Mouse (Mus musculus) midbrain, embryonic 14.5 days (tissue): ENCODE measurements at regions not wholly inside any gene's neighbourhood (a gene's known extent, or its start where the extent isn't known, plus 50 kb on each side); places are given as distances from the start of the nearest gene placed in this dataset.
"Not testable (repeated sequence)": the region's sequence is repeated elsewhere in the genome, so short reads cannot be mapped to it uniquely, and the experiment has no call there.

Experiments used
- ATAC-seq: fragments of 200-750 bp; cut with Nextera tagmentation; 2 replicates; pipeline ENCODE4 v1.8.0; 2017; ENCODE audit warnings: moderate number of reproducible peaks, moderate library complexity; ENCODE audit not compliant: low FRiP score, low TSS enrichment
- DNase-seq: peaks from one replicate; pipeline ENCODE4 v3.0.0-alpha.2; 2015
- H3K27ac ChIP-seq: fragments of 300-500 bp; sonication (generic); replicated peaks from 2 replicates; pipeline ENCODE4 v1.5.1; 2014; ENCODE audit warnings: mild to moderate bottlenecking, low read depth, low read length, moderate library complexity
- H3K27me3 ChIP-seq: fragments of 300-500 bp; sonication (generic); 2 replicates; pipeline ENCODE4 v1.6.1; 2014; ENCODE audit warnings: low read length, control low read depth, mixed read lengths; ENCODE audit not compliant: control insufficient read depth, insufficient read depth
- H3K36me3 ChIP-seq: fragments of 300-500 bp; sonication (generic); 2 replicates; pipeline ENCODE4 v1.6.1; 2014; ENCODE audit warnings: low read length, control low read depth; ENCODE audit not compliant: control insufficient read depth, insufficient read depth
- H3K4me1 ChIP-seq: fragments of 300-500 bp; sonication (generic); 2 replicates; pipeline ENCODE4 v1.6.1; 2014; ENCODE audit warnings: mild to moderate bottlenecking, antibody characterized with exemption, low read length, control low read depth; ENCODE audit not compliant: control insufficient read depth, insufficient read depth
- H3K4me2 ChIP-seq: fragments of 300-500 bp; sonication (generic); 2 replicates; pipeline ENCODE4 v1.6.1; 2014; ENCODE audit warnings: mild to moderate bottlenecking, low read length, moderate library complexity
- H3K4me3 ChIP-seq: fragments of 300-500 bp; sonication (generic); replicated peaks from 2 replicates; pipeline ENCODE4 v1.5.1; 2014; ENCODE audit warnings: low read depth, low read length
- H3K9ac ChIP-seq: fragments of 300-500 bp; sonication (generic); replicated peaks from 2 replicates; pipeline ENCODE4 v1.6.1; 2014; ENCODE audit warnings: mild to moderate bottlenecking, low read length, moderate library complexity
- H3K9me3 ChIP-seq: fragments of 300-500 bp; sonication (generic); 2 replicates; pipeline ENCODE4 v1.6.1; 2016; ENCODE audit warnings: low read length, control low read depth, mixed read lengths; ENCODE audit not compliant: control insufficient read depth
- WGBS: fragments of 180-500 bp; shearing (Covaris S2); extraction: QIAGEN DNeasy Blood & Tissue Kit; methylation state at CpG from one replicate; pipeline ENCODE4 v1.1.7; 2014; 5-methylcytosine and 5-hydroxymethylcytosine counted together

DNA sequence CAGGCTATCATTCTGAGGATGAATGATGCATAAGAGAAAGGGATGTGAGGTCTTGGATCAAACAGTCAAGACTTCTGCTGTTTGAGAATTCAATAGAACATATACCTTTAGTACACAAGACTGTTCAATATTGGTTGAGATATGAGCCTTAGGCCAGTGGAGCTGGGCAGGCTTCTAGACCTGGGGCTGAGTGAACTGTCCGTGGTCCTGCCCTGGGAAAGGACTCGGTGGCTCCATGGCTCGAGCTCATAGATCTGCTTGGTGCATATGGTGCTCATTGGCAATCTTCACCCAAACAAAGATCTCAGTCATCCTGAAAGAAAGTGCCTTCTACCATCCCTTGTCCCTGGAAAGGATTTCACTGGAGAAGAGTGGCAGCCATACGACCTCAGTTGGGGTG, 233.7 kb downstream of the Glrx3 start:
- H3K9me3 ChIP-seq: no peaks in the 10 kb centered on the region
- no peak overlapping the region for H3K9ac ChIP-seq
- 69% methylated on average over 4 of the region's 4 CpGs for WGBS
- ATAC-seq: no peak
- H3K36me3 ChIP-seq: no peaks in the 10 kb centered on the region
- H3K4me2 ChIP-seq: no peak overlapping the region
- H3K4me1 ChIP-seq: no peaks in the 10 kb centered on the region
- H3K4me3 ChIP-seq: no peak overlapping the region
- H3K27ac ChIP-seq: no peak overlapping the region
- no peak for DNase-seq
- no peaks in the 10 kb centered on the region for H3K27me3 ChIP-seq

DNA sequence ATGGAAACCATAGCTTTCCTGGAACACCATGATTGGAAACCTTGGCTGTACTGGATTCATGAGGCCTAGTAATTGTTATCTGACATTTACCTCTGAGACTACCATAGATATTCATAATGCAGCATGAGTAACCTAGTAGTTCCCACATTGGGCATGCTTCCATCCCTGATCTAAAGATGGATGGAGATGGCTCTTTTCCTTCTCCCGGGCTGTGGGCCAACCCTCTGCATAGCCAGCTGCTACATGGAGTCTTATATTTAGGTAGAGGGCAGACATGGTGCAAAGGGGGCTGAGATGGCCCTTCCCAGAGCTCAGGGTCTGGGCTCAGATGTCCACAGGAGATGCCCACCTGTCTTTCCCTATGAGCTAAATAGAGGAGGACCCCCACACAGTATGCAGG, 237.2 kb downstream of the Glrx3 start:
- no peaks in the 10 kb centered on the region for H3K36me3 ChIP-seq

GRCm38 (mm10) chr7:137675381-137675780, 238.0 kb downstream of the Glrx3 start:
- DNase-seq (no peak), ATAC-seq (no peak)
- H3K4me1 ChIP-seq: no peaks in the 10 kb centered on the region
- H3K27me3 ChIP-seq: no peaks in the 10 kb centered on the region
- no peaks in the 10 kb centered on the region for H3K9me3 ChIP-seq
- H3K36me3 ChIP-seq: no peaks in the 10 kb centered on the region
- no peak overlapping the region for H3K4me2 ChIP-seq
- H3K9ac ChIP-seq: no peak overlapping the region
- 91% methylated on average over 5 of the region's 5 CpGs for WGBS
- no peak overlapping the region for H3K4me3 ChIP-seq
- H3K27ac ChIP-seq: no peak overlapping the region

More for the DNA sequence above, 237.2 kb downstream of the Glrx3 start:
- ATAC-seq (no peak), DNase-seq (no peak)
- Histone ChIP-seq H3K4me1 (no peaks in the 10 kb centered on the region), H3K4me2 (no peak overlapping the region), H3K9ac (no peak overlapping the region), H3K9me3 (no peaks in the 10 kb centered on the region), H3K4me3 (no peak overlapping the region), H3K27ac (no peak overlapping the region), H3K27me3 (no peaks in the 10 kb centered on the region)
- 85% methylated on average over 1 of the region's 1 CpGs for WGBS

DNA sequence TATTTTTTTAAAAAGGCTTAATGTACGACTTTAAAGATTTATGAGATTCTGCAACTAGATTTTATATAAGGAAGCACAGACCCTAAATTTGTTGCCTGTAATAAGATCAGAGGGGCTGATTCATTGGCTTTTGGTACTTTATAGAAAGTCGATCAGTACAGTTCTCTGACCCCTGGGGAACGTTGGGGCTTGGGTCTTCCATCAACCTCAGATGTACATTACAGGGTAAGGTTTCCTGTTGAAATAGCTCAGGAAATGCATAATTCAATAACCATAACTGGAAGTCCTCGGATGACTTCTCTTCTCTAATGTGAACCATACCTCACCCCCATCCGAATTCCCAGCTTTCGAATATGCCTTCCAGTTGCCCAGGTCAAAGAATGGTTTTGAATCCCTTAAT, 247.4 kb downstream of the Glrx3 start:
- Histone ChIP-seq H3K27me3 (no peaks in the 10 kb centered on the region), H3K4me2 (no peak overlapping the region), H3K27ac (no peak overlapping the region), H3K9ac (no peak overlapping the region), H3K4me1 (no peaks in the 10 kb centered on the region), H3K4me3 (no peak overlapping the region), H3K9me3 (no peaks in the 10 kb centered on the region), H3K36me3 (no peaks in the 10 kb centered on the region)
- DNase-seq (no peak), ATAC-seq (no peak)
- WGBS: 90% methylated on average over 6 of the region's 6 CpGs

DNA sequence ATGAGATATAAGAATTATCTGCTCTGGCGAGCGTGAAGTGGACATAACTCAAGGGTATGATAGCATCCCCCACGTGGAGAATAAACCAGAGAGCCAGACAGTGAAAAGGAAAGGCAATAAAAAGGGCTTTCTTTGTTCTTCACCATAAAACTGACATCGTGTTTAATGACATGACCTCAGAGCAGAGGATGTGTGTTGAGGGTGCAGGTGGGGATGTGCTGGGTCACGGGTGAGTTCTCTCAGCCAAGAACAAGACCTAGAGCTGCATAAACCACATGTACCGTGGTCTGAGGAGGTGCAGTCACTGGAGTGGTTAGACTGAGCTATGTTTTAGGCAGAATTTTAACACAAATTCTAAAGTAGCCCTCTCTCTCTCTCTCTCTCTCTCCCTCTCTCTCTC, 247.9 kb downstream of the Glrx3 start:
- no peaks in the 10 kb centered on the region for H3K36me3 ChIP-seq
- H3K4me2 ChIP-seq: no peak overlapping the region
- H3K4me1 ChIP-seq: no peaks in the 10 kb centered on the region
- H3K4me3 ChIP-seq: no peak overlapping the region
- DNase-seq: no peak
- no peak overlapping the region for H3K27ac ChIP-seq
- no peaks in the 10 kb centered on the region for H3K9me3 ChIP-seq
- WGBS: 81% methylated on average over 6 of the region's 6 CpGs
- no peak for ATAC-seq
- H3K27me3 ChIP-seq: no peaks in the 10 kb centered on the region
- no peak overlapping the region for H3K9ac ChIP-seq

GRCm38 (mm10) chr7:137696831-137697230, 259.4 kb downstream of the Glrx3 start:
- H3K36me3 ChIP-seq: no peaks in the 10 kb centered on the region
- H3K27me3 ChIP-seq: no peaks in the 10 kb centered on the region
- no peak overlapping the region for H3K9ac ChIP-seq
- no peaks in the 10 kb centered on the region for H3K4me1 ChIP-seq
- ATAC-seq (no peak), DNase-seq (no peak)
- no peak overlapping the region for H3K4me3 ChIP-seq
- no peaks in the 10 kb centered on the region for H3K9me3 ChIP-seq
- 86% methylated on average over 5 of the region's 5 CpGs for WGBS
- no peak overlapping the region for H3K4me2 ChIP-seq
- no peak overlapping the region for H3K27ac ChIP-seq

GRCm38 (mm10) chr7:137698501-137698900, 261.1 kb downstream of the Glrx3 start:
- not testable (repeated sequence) for H3K27ac ChIP-seq, DNase-seq, H3K36me3 ChIP-seq, H3K4me1 ChIP-seq, H3K4me2 ChIP-seq, ATAC-seq, H3K9me3 ChIP-seq, H3K9ac ChIP-seq, H3K4me3 ChIP-seq, H3K27me3 ChIP-seq
- WGBS: 97% methylated on average over 6 of the region's 6 CpGs

DNA sequence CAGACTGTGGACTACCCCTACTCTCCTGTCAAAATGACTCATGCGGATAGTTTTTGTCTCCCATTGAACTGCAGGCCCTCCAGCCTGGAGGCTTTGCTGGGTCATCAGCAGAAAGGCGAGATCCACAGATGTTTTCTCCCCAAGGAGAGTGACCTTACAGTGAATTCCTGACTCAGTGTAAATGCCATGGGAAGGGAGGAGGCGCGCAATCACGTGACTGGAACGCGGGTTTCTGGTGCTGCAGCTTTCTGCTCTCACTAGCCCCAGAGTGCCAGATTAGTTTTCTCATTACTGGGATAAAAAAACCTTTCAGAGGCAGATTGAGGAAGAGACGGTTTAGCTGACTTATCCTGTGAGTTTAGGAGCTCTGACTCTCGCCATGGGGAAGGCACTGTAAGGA, 275.4 kb downstream of the Glrx3 start:
- no peak overlapping the region for H3K4me3 ChIP-seq
- no peaks in the 10 kb centered on the region for H3K27me3 ChIP-seq
- H3K36me3 ChIP-seq: no peaks in the 10 kb centered on the region
- WGBS: 72% methylated on average over 9 of the region's 9 CpGs
- H3K4me1 ChIP-seq: 0 out of 2 replicates have a peak, but pooled peaks cover 4% of the 10 kb centered on the region
- H3K27ac ChIP-seq: no peak overlapping the region
- H3K9me3 ChIP-seq: no peaks in the 10 kb centered on the region
- no peak overlapping the region for H3K4me2 ChIP-seq
- no peak for ATAC-seq
- DNase-seq: no peak
- H3K9ac ChIP-seq: no peak overlapping the region

DNA sequence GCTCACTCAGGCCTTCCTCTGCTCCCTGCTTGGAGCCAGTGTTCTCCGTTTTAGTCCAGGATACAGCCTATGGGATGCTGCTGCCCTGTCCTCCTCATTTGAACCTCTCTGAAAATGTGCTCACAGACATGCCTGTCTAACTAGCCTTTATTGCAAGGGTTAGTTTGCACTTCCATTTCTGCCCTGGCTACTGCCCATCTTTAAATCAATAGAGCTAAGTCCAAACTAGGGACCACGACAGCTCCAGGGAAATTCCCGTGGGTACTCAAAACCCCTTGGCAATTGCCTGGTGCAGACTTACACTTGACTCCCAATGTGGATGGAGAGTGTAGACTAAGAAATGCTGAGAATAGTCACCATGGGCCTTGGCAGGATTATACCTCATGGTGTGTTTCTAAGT, 276.4 kb downstream of the Glrx3 start:
- no peak overlapping the region for H3K9ac ChIP-seq
- DNase-seq: no peak
- ATAC-seq: no peak
- no peak overlapping the region for H3K27ac ChIP-seq
- no peaks in the 10 kb centered on the region for H3K36me3 ChIP-seq
- H3K4me3 ChIP-seq: no peak overlapping the region
- H3K4me1 ChIP-seq: 0 out of 2 replicates have a peak, but pooled peaks cover 4% of the 10 kb centered on the region
- H3K9me3 ChIP-seq: no peaks in the 10 kb centered on the region
- WGBS: 69% methylated on average over 3 of the region's 3 CpGs
- H3K27me3 ChIP-seq: no peaks in the 10 kb centered on the region
- H3K4me2 ChIP-seq: no peak overlapping the region
